Mouse (Mus musculus) CD4-positive, CD25-positive, alpha-beta regulatory T cell, adult 4 months (primary cell): Measurements from ENCODE around the gene Clhc1. TPM values are rescaled to one million over a fixed set of nuclear protein-coding genes. Genes with fewer than 3 reads are reported as not detected.

Experiments used
- ATAC-seq: one replicate; pipeline ENCODE4 v1.8.0; 2017
- polyA plus RNA-seq, 2 experiments: library from polyadenylated mRNA; unstranded; fragments of 100-300 nt; shearing (Covaris generic); gene quantifications; one replicate each; pipeline ENCODE4 v1.2.1; 2017

Clhc1 gene
- polyA plus RNA-seq, 2 experiments from 2014 or later = 2.0 to 4.6 TPM

- no peak for ATAC-seq
Measured at GRCm38 (mm10) chr11:29563406-29563805, 15.7 kb downstream of the Clhc1 start.

DNA sequence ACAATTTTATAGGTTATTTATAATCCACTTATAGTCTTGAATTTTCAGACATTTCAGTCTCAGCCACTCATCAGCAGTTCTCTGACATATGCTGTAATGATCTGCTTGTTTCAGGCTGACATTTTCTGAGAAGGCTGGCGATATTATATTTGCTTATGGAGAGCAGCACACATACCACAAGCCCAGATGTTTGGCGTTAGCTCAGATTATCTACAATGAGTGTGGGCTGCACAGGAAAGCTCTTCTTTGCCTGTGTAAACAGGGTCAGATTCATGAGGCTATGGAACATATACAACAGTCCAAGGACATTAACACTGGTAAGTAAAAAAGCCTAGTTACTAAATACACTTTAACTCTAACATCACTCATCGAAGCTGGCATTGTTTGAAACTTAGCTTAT, 23.8 kb downstream of the Clhc1 start:
- ATAC-seq = no peak

- no peak for ATAC-seq
Measured at GRCm38 (mm10) chr11:29572656-29573055, 24.9 kb downstream of the Clhc1 start.

DNA sequence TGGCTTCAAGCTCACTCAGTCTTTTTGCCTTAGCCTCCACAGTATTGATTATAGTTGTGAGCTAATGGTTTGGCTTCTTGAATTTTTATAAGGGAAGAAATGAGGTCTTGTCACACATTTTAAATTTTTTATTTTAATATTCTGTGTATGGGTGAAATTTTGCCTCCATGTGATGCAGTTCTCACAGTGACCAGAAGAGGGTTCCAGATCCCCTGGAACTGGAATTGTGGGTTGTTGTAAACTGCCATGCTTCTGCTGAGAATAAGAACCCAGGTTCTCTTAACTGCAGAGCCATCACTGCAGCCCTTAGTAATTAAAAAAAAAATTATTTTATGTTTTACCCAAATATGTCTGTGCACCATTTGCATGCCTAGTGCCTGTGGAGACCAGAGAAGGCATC, 31.9 kb downstream of the Clhc1 start:
- ATAC-seq = no peak

GRCm38 (mm10) chr11:29595217-29595616, 47.5 kb downstream of the Clhc1 start:
- ATAC-seq = no peak

DNA sequence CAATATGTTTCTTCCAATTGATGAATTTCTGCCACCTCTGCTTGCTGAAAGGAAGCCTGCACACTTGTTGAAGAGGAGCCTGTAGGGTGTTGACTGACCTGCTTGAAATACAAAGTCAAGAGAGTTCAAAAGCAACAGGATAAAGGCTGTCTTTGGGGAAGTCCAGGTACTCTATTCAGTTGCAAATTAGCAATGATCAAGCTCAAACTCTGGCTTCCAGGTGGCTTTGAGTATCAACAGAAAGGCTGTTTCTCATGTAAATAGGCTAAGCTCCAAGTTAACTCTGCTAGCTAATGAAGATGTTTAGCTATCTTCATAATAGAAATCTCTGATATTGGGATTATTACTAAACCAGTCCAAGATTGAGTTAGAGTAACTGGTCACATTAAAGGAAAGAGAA, 49.4 kb downstream of the Clhc1 start:
- ATAC-seq = no peak

DNA sequence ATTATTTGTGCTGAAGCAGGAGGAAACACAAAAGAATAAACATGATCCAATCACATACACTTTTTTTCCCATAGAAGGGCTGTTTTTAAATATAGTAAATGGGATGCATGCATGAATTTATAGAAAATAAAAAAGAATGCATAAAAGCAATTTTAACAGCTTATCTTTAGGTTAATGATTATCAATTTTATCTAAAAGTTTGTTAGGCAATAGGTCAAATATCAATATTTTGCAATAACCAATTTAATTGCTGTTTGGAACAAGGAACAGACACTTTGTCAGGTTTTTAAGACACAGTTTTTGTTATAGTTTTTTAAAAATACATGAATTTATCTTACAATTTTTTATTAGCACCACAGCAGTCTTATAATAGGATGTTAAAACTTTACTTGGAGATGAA, 51.2 kb downstream of the Clhc1 start:
- no peak for ATAC-seq

- no peak for ATAC-seq
Measured at GRCm38 (mm10) chr11:29603581-29603980, 55.8 kb downstream of the Clhc1 start.

DNA sequence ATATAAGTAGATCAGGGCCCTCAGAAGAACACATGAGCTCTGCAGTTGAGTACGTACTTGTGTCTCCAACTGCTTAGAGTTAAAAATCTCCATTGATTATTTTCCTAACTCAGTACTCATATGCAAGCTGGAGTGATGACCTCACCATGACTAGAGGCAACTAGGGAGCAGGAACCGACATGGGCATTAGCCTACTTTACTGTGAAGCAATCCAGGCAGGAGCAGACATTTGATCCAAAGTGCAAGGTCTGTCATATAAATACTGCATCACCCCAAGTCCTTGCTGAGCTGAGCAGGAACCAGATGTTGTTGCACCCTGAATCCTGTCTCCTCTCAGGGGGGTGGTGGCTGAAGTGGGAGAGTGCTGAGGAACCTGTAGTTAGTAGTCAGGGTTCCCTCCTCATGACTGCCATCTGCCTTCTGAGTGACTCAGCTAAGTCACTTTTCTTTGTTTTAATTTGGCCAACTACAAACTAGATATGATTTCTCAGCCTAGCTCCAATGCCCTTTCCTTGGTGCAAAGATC, 59.8 kb downstream of the Clhc1 start:
- no peak for ATAC-seq

DNA sequence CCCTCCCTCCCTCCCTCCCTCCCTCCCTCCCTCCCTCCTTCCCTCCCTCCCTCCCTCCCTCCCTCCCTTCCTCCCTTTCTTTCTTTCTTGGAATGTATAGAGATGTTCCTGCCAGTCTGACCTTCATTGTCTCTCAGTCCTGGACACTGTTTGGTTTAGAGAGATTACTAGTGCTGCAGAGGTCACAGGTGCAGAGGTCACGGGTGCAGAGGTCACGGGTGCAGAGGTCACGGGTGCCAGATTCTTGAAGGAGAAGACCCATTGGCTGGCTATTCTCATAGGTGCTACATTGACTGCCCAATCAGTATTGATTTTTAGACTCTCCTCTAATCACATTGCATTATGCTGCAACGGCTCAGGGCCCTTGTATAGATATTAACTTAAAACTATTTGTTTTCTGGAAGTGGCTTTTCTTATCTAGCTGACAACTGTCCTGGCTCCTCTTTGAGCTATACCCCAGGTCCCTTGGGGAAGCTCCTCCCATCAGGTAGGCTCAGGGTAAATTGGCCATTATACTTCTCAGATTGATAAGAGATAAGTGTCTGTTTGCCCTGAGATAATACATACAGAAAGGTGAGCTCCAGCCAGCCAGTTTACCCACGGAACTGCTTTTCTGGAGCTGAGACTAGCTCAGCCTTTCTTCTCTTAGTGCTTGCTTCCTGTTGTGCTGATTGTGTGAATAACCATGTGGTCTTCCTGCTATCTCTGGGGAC, 62.2 kb downstream of the Clhc1 start:
- ATAC-seq = no peak

GRCm38 (mm10) chr11:29612007-29612406, 64.3 kb downstream of the Clhc1 start:
- ATAC-seq = no peak

GRCm38 (mm10) chr11:29613185-29613735, 65.5 kb downstream of the Clhc1 start:
- no peak for ATAC-seq

DNA sequence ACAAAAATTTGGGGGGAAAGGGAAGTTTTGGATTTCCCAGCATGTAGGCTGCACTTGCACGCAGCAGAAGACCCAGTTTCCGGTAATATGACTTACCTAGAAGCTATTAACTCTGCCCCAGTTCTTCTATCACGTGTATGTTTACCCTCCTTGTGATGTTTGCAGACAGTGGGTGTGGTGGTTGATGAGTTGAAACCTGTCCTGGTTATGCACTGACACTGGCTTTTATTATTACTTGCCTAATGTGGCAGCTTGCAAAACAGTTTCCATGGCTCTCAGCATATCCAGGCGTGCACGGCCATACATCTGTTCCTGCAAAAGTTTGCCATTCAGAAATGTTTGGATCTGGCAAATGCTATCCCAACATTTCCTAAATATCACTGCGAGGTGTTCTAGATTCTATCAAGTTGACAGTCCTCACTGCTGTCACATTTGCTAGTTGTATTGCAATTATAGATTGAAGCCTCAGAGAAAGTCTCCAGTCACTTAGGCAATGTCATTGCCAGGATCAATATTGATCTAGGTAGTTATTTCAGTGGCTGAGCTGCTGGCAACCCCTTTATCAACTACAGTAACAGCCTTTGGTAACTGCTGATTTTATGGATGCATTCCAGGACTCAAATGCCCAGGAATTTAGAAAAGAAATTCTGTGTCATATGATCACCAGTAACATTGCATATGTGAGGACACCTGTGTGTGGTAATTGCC, 66.6 kb downstream of the Clhc1 start:
- ATAC-seq = no peak

- no peak for ATAC-seq
Measured at GRCm38 (mm10) chr11:29622030-29622790, 74.5 kb downstream of the Clhc1 start.

DNA sequence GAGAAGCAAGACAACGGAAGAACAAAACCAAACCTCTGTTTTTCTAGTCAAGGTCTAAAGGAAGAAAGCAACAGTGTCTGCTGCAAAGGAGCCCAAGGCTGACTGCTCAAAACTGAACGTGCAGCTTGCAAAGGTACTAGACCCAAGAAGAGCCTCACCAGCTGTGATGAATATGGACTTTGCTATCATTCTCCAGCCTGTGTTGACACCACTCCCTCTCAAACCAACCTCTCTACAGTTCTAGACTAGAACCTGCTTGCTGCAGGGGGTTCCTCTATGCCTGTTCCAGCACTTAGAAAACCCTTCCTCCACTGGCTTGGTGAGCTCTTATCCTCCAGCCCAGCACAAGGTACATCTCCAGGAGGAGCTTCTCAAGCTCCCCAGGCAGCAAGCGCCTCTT, 75.6 kb downstream of the Clhc1 start:
- no peak for ATAC-seq

DNA sequence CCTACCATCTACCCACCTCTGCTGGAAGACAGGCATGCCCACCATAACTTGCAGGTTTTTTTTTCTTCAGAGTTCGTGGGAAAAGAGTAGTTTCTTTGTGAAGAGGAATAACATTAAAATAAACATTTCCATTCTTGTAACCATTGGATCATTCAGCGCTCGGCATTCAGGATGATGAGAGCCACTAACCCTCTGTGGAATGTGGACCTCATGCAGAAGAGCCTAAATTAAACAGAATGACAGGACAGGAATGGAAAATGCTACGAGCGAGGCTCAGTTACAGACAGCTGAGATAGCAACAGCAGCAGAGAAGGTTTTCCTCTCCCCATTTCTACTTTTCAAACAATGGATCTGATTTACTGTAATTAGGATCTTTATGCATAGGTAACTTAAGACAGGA, 78.8 kb downstream of the Clhc1 start:
- ATAC-seq = no peak

- no peak for ATAC-seq
Measured at GRCm38 (mm10) chr11:29627706-29628105, 80.0 kb downstream of the Clhc1 start.

Other genes with a start within 250 kb of the Clhc1 start
- gene Ccdc88a, start 174.3 kb upstream of the Clhc1 start, polyA plus RNA-seq = 1 to 10 TPM; 1.3 to 1.8 TPM
- 10 to 100 TPM; 29.4 to 45.3 TPM for gene Prorsd1, start 32.9 kb upstream of the Clhc1 start, polyA plus RNA-seq
- gene Mtif2, start 21.5 kb upstream of the Clhc1 start, polyA plus RNA-seq = 10 to 100 TPM; 50.8 to 59.8 TPM
- 1,000 to 10,000 TPM; 1,358 to 1,362 TPM for gene Rps27a, start 159 bp downstream of the Clhc1 start, polyA plus RNA-seq
- 10 to 100 TPM; 26.0 to 29.7 TPM for gene Rtn4, start 145.0 kb downstream of the Clhc1 start, polyA plus RNA-seq